Mouse (Mus musculus) small intestine, adult 2 months (tissue): ENCODE results near the gene Ctu2. TPM values are rescaled to one million over a fixed set of nuclear protein-coding genes. Genes with fewer than 3 reads are reported as not detected.
A peak's percentile ranks its signal among the peaks of the same experiment; 100 is the strongest.

Experiments
- H3K27ac ChIP-seq: fragments of 200-500 bp; 2 replicates; pipeline ENCODE4 v1.5.1; 2012; ENCODE audit warnings: low read depth, low read length, control low read depth, inconsistent platforms; ENCODE audit not compliant: insufficient read depth
- H3K27me3 ChIP-seq: fragments of 200-500 bp; 2 replicates; pipeline ENCODE4 v1.6.1; 2012; ENCODE audit warnings: mild to moderate bottlenecking, moderate library complexity, low read length, inconsistent platforms; ENCODE audit not compliant: control insufficient read depth, insufficient read depth
- H3K36me3 ChIP-seq: fragments of 200-500 bp; 2 replicates; pipeline ENCODE4 v1.6.1; 2012; ENCODE audit warnings: mild to moderate bottlenecking, low read length, control low read depth, inconsistent platforms; ENCODE audit not compliant: control insufficient read depth, insufficient read depth
- H3K4me1 ChIP-seq: fragments of 200-500 bp; 2 replicates; pipeline ENCODE4 v1.6.1; 2012; ENCODE audit warnings: low read length, inconsistent platforms, mixed read lengths; ENCODE audit not compliant: control insufficient read depth, insufficient read depth, insufficient read length
- H3K4me3 ChIP-seq: fragments of 200-500 bp; 2 replicates; pipeline ENCODE4 v1.5.1; 2012; ENCODE audit warnings: low read depth, mild to moderate bottlenecking, control low read depth, inconsistent platforms, low read length, moderate library complexity
- CTCF ChIP-seq: fragments of 200-500 bp; IDR thresholded peaks from 2 replicates; pipeline ENCODE4 v1.5.1; 2012; ENCODE audit warnings: low read depth, mild to moderate bottlenecking, control low read depth, inconsistent platforms, low read length, moderate library complexity, mixed read lengths; ENCODE audit not compliant: insufficient replicate concordance, insufficient read length; ENCODE audit errors: extremely low read depth
- POLR2A ChIP-seq: fragments of 200-500 bp; IDR thresholded peaks from 2 replicates; pipeline ENCODE4 v1.6.1; 2012; ENCODE audit warnings: low read depth, mild to moderate bottlenecking, control low read depth, inconsistent platforms, low read length, moderate library complexity
- WGBS: fragments of 180-500 bp; shearing (Covaris S2); methylation state at CpG from one replicate; pipeline ENCODE4 v1.1.7; 2018; 5-methylcytosine and 5-hydroxymethylcytosine counted together
- polyA plus RNA-seq: library from polyadenylated mRNA; depleted of rRNA; stranded (reverse); fragments of >200 nt; gene quantifications from 2 replicates; pipeline ENCODE4 v1.2.3, GENCODE M21; 2012; rRNA removed

The Ctu2 gene
- polyA plus RNA-seq, 1 experiment: 31.8 TPM

- WGBS: 78% methylated on average over 6 of the region's 6 CpGs
- no peak overlapping the region; the same call in 1 of the 2 replicates for H3K27ac ChIP-seq
These were observed 48.6 kb downstream of the Ctu2 start for GRCm38 (mm10) chr8:122524506-122524905.

GRCm38 (mm10) chr8:122525004-122525403, 49.1 kb downstream of the Ctu2 start:
- WGBS: 86% methylated on average over 6 of the region's 6 CpGs
- Histone ChIP-seq H3K27me3 (no peaks in the 10 kb centered on the region), H3K27ac (no peak overlapping the region), H3K4me1 (peaks cover 17% of the 10 kb centered on the region), H3K4me3 (no peak overlapping the region), H3K36me3 (no peaks in the 10 kb centered on the region)
- no peak for TF ChIP-seq CTCF
- TF ChIP-seq POLR2A: no peak

More at GRCm38 (mm10) chr8:122524506-122524905, 48.6 kb downstream of the Ctu2 start:
- Histone ChIP-seq H3K4me3 (no peak overlapping the region), H3K27me3 (no peaks in the 10 kb centered on the region), H3K36me3 (no peaks in the 10 kb centered on the region), H3K4me1 (peaks cover 17% of the 10 kb centered on the region)
- TF ChIP-seq POLR2A: no peak
- TF ChIP-seq CTCF: no peak

GRCm38 (mm10) chr8:122526084-122526483, 50.1 kb downstream of the Ctu2 start:
- TF ChIP-seq POLR2A (no peak), CTCF (no peak)
- no peaks in the 10 kb centered on the region for H3K27me3 ChIP-seq
- H3K4me1 ChIP-seq: peaks cover 17% of the 10 kb centered on the region
- H3K36me3 ChIP-seq: no peaks in the 10 kb centered on the region
- 74% methylated on average over 3 of the region's 3 CpGs for WGBS
- no peak overlapping the region for H3K4me3 ChIP-seq
- peak overlapping the region; percentile 28; the same call in 1 of the 2 replicates for H3K27ac ChIP-seq

GRCm38 (mm10) chr8:122526526-122527170, 50.7 kb downstream of the Ctu2 start:
- TF ChIP-seq POLR2A (no peak), CTCF (no peak)
- H3K27ac ChIP-seq: peak overlapping the region; percentile 28; the same call in 1 of the 2 replicates
- H3K4me3 ChIP-seq: no peak overlapping the region
- H3K4me1 ChIP-seq: peaks cover 17% of the 10 kb centered on the region
- 72% methylated on average over 7 of the region's 7 CpGs for WGBS
- H3K27me3 ChIP-seq: no peaks in the 10 kb centered on the region
- no peaks in the 10 kb centered on the region for H3K36me3 ChIP-seq

GRCm38 (mm10) chr8:122527937-122528336, 52.0 kb downstream of the Ctu2 start:
- no peak overlapping the region for H3K27ac ChIP-seq
- H3K4me1 ChIP-seq: peaks cover 14% of the 10 kb centered on the region
- H3K36me3 ChIP-seq: no peaks in the 10 kb centered on the region
- H3K27me3 ChIP-seq: no peaks in the 10 kb centered on the region
- TF ChIP-seq POLR2A (no peak), CTCF (no peak)
- H3K4me3 ChIP-seq: no peak overlapping the region
- WGBS: 92% methylated on average over 3 of the region's 3 CpGs

GRCm38 (mm10) chr8:122529159-122529558, 53.2 kb downstream of the Ctu2 start:
- Histone ChIP-seq H3K27me3 (no peaks in the 10 kb centered on the region), H3K4me3 (no peak overlapping the region), H3K4me1 (peaks cover 2% of the 10 kb centered on the region; the same call in 1 of the 2 replicates), H3K27ac (no peak overlapping the region), H3K36me3 (no peaks in the 10 kb centered on the region)
- 74% methylated on average over 4 of the region's 4 CpGs for WGBS
- TF ChIP-seq POLR2A (no peak), CTCF (no peak)

- Histone ChIP-seq H3K4me3 (no peak overlapping the region), H3K4me1 (no peaks in the 10 kb centered on the region), H3K27ac (no peak overlapping the region), H3K27me3 (no peaks in the 10 kb centered on the region), H3K36me3 (no peaks in the 10 kb centered on the region)
- WGBS: 86% methylated on average over 8 of the region's 8 CpGs
- TF ChIP-seq POLR2A: no peak
- no peak for TF ChIP-seq CTCF
These were observed 55.4 kb downstream of the Ctu2 start for GRCm38 (mm10) chr8:122531312-122531711.

Other genes with a start within 250 kb of the Ctu2 start
- gene Zfpm1, start 194.0 kb upstream of the Ctu2 start, polyA plus RNA-seq: 153 and 187 TPM in 2 replicates
- 0.09 and 0.13 TPM in 2 replicates for gene Trhr2, start 115.4 kb upstream of the Ctu2 start, polyA plus RNA-seq
- 13.6 and 23.3 TPM in 2 replicates for gene Zc3h18, start 99.5 kb upstream of the Ctu2 start, polyA plus RNA-seq
- 0.30 and 0.81 TPM in 2 replicates for gene Il17c, start 54.1 kb upstream of the Ctu2 start, polyA plus RNA-seq
- gene Cyba, start 43.2 kb upstream of the Ctu2 start, polyA plus RNA-seq: 127 and 242 TPM in 2 replicates
- gene Mvd, start 32.7 kb upstream of the Ctu2 start, polyA plus RNA-seq: 18.8 and 30.5 TPM in 2 replicates
- gene Snai3, start 15.4 kb upstream of the Ctu2 start, polyA plus RNA-seq: 2.2 and 3.4 TPM in 2 replicates
- 35.7 and 44.9 TPM in 2 replicates for gene Rnf166, start 79 bp upstream of the Ctu2 start, polyA plus RNA-seq
- 29.5 and 36.4 TPM in 2 replicates for gene Piezo1, start 75.2 kb downstream of the Ctu2 start, polyA plus RNA-seq
- 26.8 and 64.8 TPM in 2 replicates for gene Cdt1, start 91.9 kb downstream of the Ctu2 start, polyA plus RNA-seq
- 327 and 537 TPM in 2 replicates for gene Aprt, start 100.8 kb downstream of the Ctu2 start, polyA plus RNA-seq
- gene Galns, start 135.3 kb downstream of the Ctu2 start, polyA plus RNA-seq: 9.7 and 20.4 TPM in 2 replicates
- 59.9 and 161 TPM in 2 replicates for gene Trappc2l, start 135.5 kb downstream of the Ctu2 start, polyA plus RNA-seq
- not detected in 2 replicates for gene Pabpn1l, start 146.6 kb downstream of the Ctu2 start, polyA plus RNA-seq
- 12.4 and 14.8 TPM in 2 replicates for gene Cbfa2t3, start 223.0 kb downstream of the Ctu2 start, polyA plus RNA-seq